In genomic region chr8:97315497-97315896, GRCm38 (mm10) we compare ENCODE assay signal across 18 mouse cellular contexts.
"Had no signal": no experiment of that assay in that cellular context is flagged by ENCODE, and none has a peak within 500 bp of the region (broad histone marks: within the 10 kb centered on the region; RNA-seq: fewer than 3 reads in every experiment).

No protein-coding gene starts in this region.

- H3K4me1 ChIP-seq: liver, embryonic 13.5 days; liver, embryonic 15.5 days; lung, embryonic 15.5 days; megakaryocyte, embryonic 14.5 days; neural tube, embryonic 12.5 days had no signal

- DNase-seq: liver, embryonic 13.5 days; liver, postnatal 0 days; lung, adult 2 months; lung, postnatal 14 days; lung, postnatal 36 days; right cerebral cortex, postnatal 25 days; right cerebral cortex, postnatal 4 days; spleen, adult 18-20 months; thymus, adult 18-20 months; thymus, postnatal 14 days; thymus, postnatal 36 days had no signal

- H3K4me2 ChIP-seq: liver, embryonic 11.5 days; liver, embryonic 13.5 days; liver, embryonic 15.5 days; lung, embryonic 15.5 days; neural tube, embryonic 12.5 days had no signal

- H3K9ac ChIP-seq: liver, embryonic 13.5 days; liver, embryonic 15.5 days; liver, postnatal 0 days; lung, embryonic 15.5 days; neural tube, embryonic 12.5 days had no signal

- ATAC-seq: liver, postnatal 0 days; lung, postnatal 0 days had no signal

- H3K36me3 ChIP-seq: liver, embryonic 13.5 days; liver, embryonic 15.5 days; lung, embryonic 15.5 days; neural tube, embryonic 12.5 days had no signal

- H3K9me3 ChIP-seq: liver, embryonic 13.5 days; liver, embryonic 15.5 days; lung, embryonic 15.5 days; megakaryocyte, embryonic 14.5 days; neural tube, embryonic 12.5 days had no signal

- H3K27ac ChIP-seq: liver, embryonic 13.5 days; liver, embryonic 15.5 days; lung, embryonic 15.5 days; macrophage; neural tube, embryonic 12.5 days had no signal

- H3K27me3 ChIP-seq: liver, embryonic 13.5 days; liver, embryonic 15.5 days; lung, embryonic 15.5 days; megakaryocyte, embryonic 14.5 days; neural tube, embryonic 12.5 days had no signal

- H3K4me3 ChIP-seq: liver, embryonic 13.5 days; liver, embryonic 15.5 days; lung, embryonic 15.5 days; megakaryocyte, embryonic 14.5 days; neural tube, embryonic 12.5 days had no signal
